Comparison of ENCODE assay signal across 8 mouse cellular contexts in the genomic region with DNA sequence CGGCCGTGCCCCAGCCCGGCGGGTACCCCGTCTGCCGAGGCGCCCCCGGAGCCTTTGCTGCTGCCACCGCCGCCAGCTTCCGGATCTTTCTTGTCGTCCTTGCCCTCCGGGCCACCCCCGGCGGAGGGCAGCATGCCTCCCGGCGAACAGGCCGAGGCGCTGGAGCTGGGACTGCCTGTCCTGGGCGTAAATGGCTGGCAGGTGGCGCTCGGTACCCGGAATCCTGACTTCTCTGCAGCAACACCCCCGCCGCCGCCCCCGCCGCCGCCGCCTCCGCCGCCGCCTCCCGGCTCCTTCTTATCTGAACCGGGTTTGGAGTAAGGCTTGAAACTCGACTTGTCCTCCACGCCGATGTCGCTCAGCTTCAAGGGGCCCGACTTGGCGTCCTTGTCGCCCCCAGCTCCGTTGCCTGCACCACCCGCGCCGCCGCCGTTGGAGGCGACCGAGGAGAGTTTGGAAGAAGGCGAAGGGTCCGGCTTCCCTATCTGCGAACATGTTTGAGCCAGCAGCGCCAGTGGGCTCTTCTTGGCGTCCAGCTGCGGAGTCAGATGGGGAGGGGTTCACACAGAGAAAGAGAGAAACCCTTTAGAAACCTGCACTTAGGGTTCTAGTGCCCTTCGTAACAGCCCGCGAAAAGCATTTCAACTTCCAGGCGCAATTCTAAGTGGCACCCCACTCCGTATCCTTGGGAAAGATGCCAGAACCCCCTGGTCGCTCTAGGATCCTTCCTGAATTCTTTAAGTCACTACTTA. TPM values are rescaled to one million over a fixed set of nuclear protein-coding genes. Genes with fewer than 3 reads are reported as not detected.
DNase-seq lines count a peak whose midpoint lies in the region; ATAC-seq and TF ChIP-seq lines count a peak whose summit lies in the region.

No protein-coding gene starts in this region.

- H3K36me3 ChIP-seq in intestine, embryonic 16.5 days (ENCODE audit: control insufficient read depth, insufficient read depth, low read length): no peaks in the 10 kb centered on the region; the same call in 1 of the 2 replicates

- H3K9ac ChIP-seq in intestine, embryonic 16.5 days (ENCODE audit: low read depth, low read length): peak overlapping the region; percentile 97

- intact Hi-C loops in gastrocnemius, postnatal 36 days (cut with DNase I): loop anchor here (2.0 to 10.0 kb wide), 4 partner anchors 591 to 1419 kb away; no protein-coding TSS in a partner anchor
- intact Hi-C loops in left cerebral cortex, postnatal 25 days (cut with DNase I): loop anchor here (1.0 to 10.0 kb wide), 4 partner anchors 456 to 1060 kb away; no protein-coding TSS in a partner anchor

- no peaks in the 10 kb centered on the region for H3K4me1 ChIP-seq in cortical plate, adult 2 months (ENCODE audit: control insufficient read depth, insufficient read depth, low read length)
- peaks cover 15% of the 10 kb centered on the region for H3K4me1 ChIP-seq in intestine, embryonic 16.5 days (ENCODE audit: control insufficient read depth, insufficient read depth, low read length)

- peak; percentile 89 to 96 for DNase-seq in adrenal gland, adult (ENCODE audit: inconsistent age in 2 of 2, low spot score in 1 of 2)
- DNase-seq in gastrocnemius, postnatal 36 days: peak; percentile 81 to 87
- peak; percentile 74 to 76 for DNase-seq in left cerebral cortex, postnatal 25 days (ENCODE audit: low spot score in 2 of 2)
- peak; percentile 71 to 81 for DNase-seq in right cerebral cortex, postnatal 36 days (ENCODE audit: low spot score in 2 of 2)

- no peaks in the 10 kb centered on the region for H3K27me3 ChIP-seq in intestine, embryonic 16.5 days (replicated peaks; ENCODE audit: control insufficient read depth, insufficient read depth, low read length)

- H3K9me3 ChIP-seq in intestine, embryonic 16.5 days (ENCODE audit: control insufficient read depth, low read length): no peaks in the 10 kb centered on the region

- no peak overlapping the region for H3K27ac ChIP-seq in cortical plate, adult 2 months (ENCODE audit: insufficient read depth, low read length)
- H3K27ac ChIP-seq in intestine, embryonic 16.5 days (ENCODE audit: low read length): peak overlapping the region; percentile 99

- H3K4me2 ChIP-seq in intestine, embryonic 16.5 days (ENCODE audit: low read depth, low read length): peak overlapping the region; percentile 94

- WGBS in intestine, embryonic 16.5 days: under 1% methylated on average over 59 of the region's 62 CpGs

- H3K4me3 ChIP-seq in cortical plate, adult 2 months (ENCODE audit: insufficient read depth, low read length): peak overlapping the region; percentile 43
- H3K4me3 ChIP-seq in intestine, embryonic 16.5 days (ENCODE audit: low read length): peak overlapping the region; percentile 89

- TF ChIP-seq CTCF in cortical plate, adult 2 months (IDR thresholded peaks at IDR 0.05; ENCODE audit: extremely low read depth, insufficient read depth, low read length): peak; percentile 40

- ATAC-seq in intestine, embryonic 16.5 days: no peak
- ATAC-seq in megakaryocyte progenitor cell, adult 5-6 weeks (replicated peaks; ENCODE audit: poor library complexity): peak; percentile 65
- no peak for ATAC-seq in activated CD4-positive, CD25-positive, alpha-beta regulatory T cell, adult 4 months

- TF ChIP-seq POLR2A in cortical plate, adult 2 months (IDR thresholded peaks at IDR 0.05; ENCODE audit: extremely low read depth, insufficient read depth, low read length): no peak

RNA-seq across cellular contexts. Expression of a gene that starts 3.2 kb away (rescaled TPM):
- 1.4 and 1.9 TPM in 2 replicates for polyA plus RNA-seq in cortical plate, adult 2 months (2012; rRNA removed)
- 10 to 100 TPM in 1 of 2 experiments, 1 to 10 TPM in 1; 6.5 to 18.3 TPM for total RNA-seq in gastrocnemius, postnatal 36 days (2021)
- 5.1 and 7.2 TPM in 2 replicates for polyA plus RNA-seq in intestine, embryonic 16.5 days (2015; fragmentation: Nextera tagmentation; extraction: Ambion mirVana)
- total RNA-seq in left cerebral cortex, postnatal 25 days (2021): 1 to 10 TPM; 2.2 to 4.8 TPM
- total RNA-seq in megakaryocyte progenitor cell, adult 5-6 weeks (2015): 0.30 and 0.44 TPM in 2 replicates
- total RNA-seq in megakaryocyte progenitor cell, adult 5-6 weeks (2017): 0.03 and 0.12 TPM in 2 replicates
- not detected for polyA plus RNA-seq in activated CD4-positive, CD25-positive, alpha-beta regulatory T cell, adult 4 months (2017; shearing (Covaris generic))

RNA-seq across cellular contexts. Expression of a gene that starts 33.4 kb away (rescaled TPM):
- 0.28 and 0.65 TPM in 2 replicates for polyA plus RNA-seq in cortical plate, adult 2 months (2012; rRNA removed)
- total RNA-seq in gastrocnemius, postnatal 36 days (2021): 1 to 10 TPM; 1.7 to 2.8 TPM
- 0.53 and 0.81 TPM in 2 replicates for polyA plus RNA-seq in intestine, embryonic 16.5 days (2015; fragmentation: Nextera tagmentation; extraction: Ambion mirVana)
- under 1 TPM; 0.48 to 0.76 TPM for total RNA-seq in left cerebral cortex, postnatal 25 days (2021)
- total RNA-seq in megakaryocyte progenitor cell, adult 5-6 weeks (2015): 25.9 and 27.0 TPM in 2 replicates
- 14.6 and 20.9 TPM in 2 replicates for total RNA-seq in megakaryocyte progenitor cell, adult 5-6 weeks (2017)
- polyA plus RNA-seq in activated CD4-positive, CD25-positive, alpha-beta regulatory T cell, adult 4 months (2017; shearing (Covaris generic)): not detected

Comparison
In these comparisons a context has a peak if more than half of its experiments do, and no peak if none do; other contexts are left out.
1. RNA of a gene that starts 33.4 kb away (total RNA-seq): 14.6 to 27.0 TPM in megakaryocyte progenitor cell, adult 5-6 weeks; 1.7 to 2.8 TPM in gastrocnemius, postnatal 36 days and 0.48 to 0.76 TPM in left cerebral cortex, postnatal 25 days; every median in the first group is over 4 times any median in the second.
2. Peak in every context shown above with its lines, with median percentiles within 50 percentile points of each other: DNase-seq.